Comparison of ENCODE assay signal across 12 mouse cellular contexts in the genomic region with DNA sequence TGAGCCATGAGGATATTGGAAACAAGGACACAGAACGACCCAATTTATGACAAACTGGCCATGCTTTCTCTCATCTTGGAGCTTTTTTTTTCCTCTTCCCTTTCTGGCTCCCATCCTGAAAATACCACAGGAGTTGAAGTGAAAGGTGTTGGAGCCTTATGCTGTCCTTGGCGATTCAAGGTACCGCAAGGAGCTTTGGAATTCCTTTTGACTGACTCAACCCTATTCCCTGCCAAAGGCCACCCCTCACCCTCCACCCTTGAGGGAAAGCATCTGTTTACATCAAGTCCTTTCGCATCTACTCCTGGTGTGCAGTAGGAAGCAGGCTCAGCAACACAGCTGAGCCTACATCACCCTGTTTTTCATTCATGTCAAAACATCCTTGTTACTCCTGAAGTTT.
"Had no signal": no experiment of that assay in that cellular context is flagged by ENCODE, and none has a peak within 500 bp of the region (broad histone marks: within the 10 kb centered on the region; RNA-seq: fewer than 3 reads in every experiment).

No protein-coding gene starts in this region.

- H3K9me3 ChIP-seq: limb, embryonic 12.5 days; liver, embryonic 13.5 days; midbrain, embryonic 13.5 days had no signal

- H3K27me3 ChIP-seq: limb, embryonic 12.5 days; liver, embryonic 13.5 days; midbrain, embryonic 13.5 days had no signal

- H3K4me1 ChIP-seq: limb, embryonic 12.5 days; liver, embryonic 13.5 days; midbrain, embryonic 13.5 days had no signal

- H3K9ac ChIP-seq: limb, embryonic 12.5 days; liver, embryonic 13.5 days; liver, postnatal 0 days; midbrain, embryonic 13.5 days had no signal

- DNase-seq: kidney, adult 9 months; kidney, postnatal 36 days; layer of hippocampus, adult 9-11 months; layer of hippocampus, postnatal 36 days; liver; liver, embryonic 13.5 days; liver, postnatal 0 days; lung, postnatal 10 days; right cerebral cortex, postnatal 25 days had no signal

- H3K4me3 ChIP-seq: limb, embryonic 12.5 days; liver, embryonic 13.5 days; midbrain, embryonic 13.5 days had no signal

- ATAC-seq: liver, postnatal 0 days; midbrain, embryonic 13.5 days had no signal

- H3K4me2 ChIP-seq: limb, embryonic 12.5 days; liver, embryonic 13.5 days; midbrain, embryonic 13.5 days had no signal

- H3K27ac ChIP-seq: kidney, postnatal 0 days; limb, embryonic 12.5 days; liver, embryonic 13.5 days; midbrain, embryonic 13.5 days had no signal

- H3K36me3 ChIP-seq: limb, embryonic 12.5 days; liver, embryonic 13.5 days; midbrain, embryonic 13.5 days had no signal
